ENCODE assay signal across 9 mouse cellular contexts in genomic region chr17:85680116-85680850, GRCm38 (mm10). TPM values are rescaled to one million over a fixed set of nuclear protein-coding genes. Genes with fewer than 3 reads are reported as not detected.
A peak's percentile ranks its signal among the peaks of the same experiment; 100 is the strongest.
DNase-seq lines count a peak whose midpoint lies in the region; ATAC-seq lines count a peak whose summit lies in the region.
"Had no signal": no experiment of that assay in that cellular context is flagged by ENCODE, and none has a peak within 500 bp of the region (broad histone marks: within the 10 kb centered on the region; RNA-seq: fewer than 3 reads in every experiment).

No protein-coding gene starts in this region.

- H3K4me3 ChIP-seq in kidney, embryonic 16.5 days (ENCODE audit: low read length): peak overlapping the region; percentile 33
- H3K4me3 ChIP-seq in embryonic facial prominence, embryonic 15.5 days (replicated peaks): peak overlapping the region; percentile 20
- no peak overlapping the region for H3K4me3 ChIP-seq in intestine, embryonic 14.5 days (ENCODE audit: low read depth, low read length)
- H3K4me3 ChIP-seq in neural tube, embryonic 13.5 days: no peak overlapping the region
- H3K4me3 ChIP-seq: liver, embryonic 15.5 days had no signal

- H3K9ac ChIP-seq in kidney, embryonic 16.5 days (replicated peaks; ENCODE audit: low read length): peak overlapping the region; percentile 41; the same call in 1 of the 2 replicates
- H3K9ac ChIP-seq in embryonic facial prominence, embryonic 15.5 days: no peak overlapping the region
- no peak overlapping the region for H3K9ac ChIP-seq in intestine, embryonic 14.5 days (ENCODE audit: low read length)
- no peak overlapping the region for H3K9ac ChIP-seq in neural tube, embryonic 13.5 days
- H3K9ac ChIP-seq: liver, embryonic 15.5 days had no signal

- H3K9me3 ChIP-seq in kidney, embryonic 16.5 days (ENCODE audit: low read length): no peaks in the 10 kb centered on the region
- no peaks in the 10 kb centered on the region for H3K9me3 ChIP-seq in embryonic facial prominence, embryonic 15.5 days (replicated peaks)
- no peaks in the 10 kb centered on the region for H3K9me3 ChIP-seq in intestine, embryonic 14.5 days (ENCODE audit: control insufficient read depth, low read length)
- no peaks in the 10 kb centered on the region for H3K9me3 ChIP-seq in neural tube, embryonic 13.5 days
- H3K9me3 ChIP-seq: liver, embryonic 15.5 days had no signal

- peaks cover 11% of the 10 kb centered on the region for H3K4me1 ChIP-seq in kidney, embryonic 16.5 days (ENCODE audit: insufficient read depth, low read length)
- peaks cover 17% of the 10 kb centered on the region for H3K4me1 ChIP-seq in embryonic facial prominence, embryonic 15.5 days
- H3K4me1 ChIP-seq in intestine, embryonic 14.5 days (replicated peaks; ENCODE audit: control insufficient read depth, insufficient read depth, low read length): no peaks in the 10 kb centered on the region
- H3K4me1 ChIP-seq in neural tube, embryonic 13.5 days (replicated peaks): peaks cover 6% of the 10 kb centered on the region; the same call in 1 of the 2 replicates
- H3K4me1 ChIP-seq: liver, embryonic 15.5 days had no signal

- peak overlapping the region; percentile 48 for H3K4me2 ChIP-seq in kidney, embryonic 16.5 days (replicated peaks; ENCODE audit: low read depth, low read length)
- peak overlapping the region; percentile 33 for H3K4me2 ChIP-seq in embryonic facial prominence, embryonic 15.5 days (replicated peaks)
- H3K4me2 ChIP-seq in intestine, embryonic 14.5 days (ENCODE audit: low read length): peak overlapping the region; percentile 28; the same call in 1 of the 2 replicates
- peak overlapping the region; percentile 21; the same call in 1 of the 2 replicates for H3K4me2 ChIP-seq in neural tube, embryonic 13.5 days
- H3K4me2 ChIP-seq: liver, embryonic 15.5 days had no signal

- no peaks in the 10 kb centered on the region for H3K36me3 ChIP-seq in kidney, embryonic 16.5 days (ENCODE audit: insufficient read depth, low read length)
- H3K36me3 ChIP-seq in embryonic facial prominence, embryonic 15.5 days: no peaks in the 10 kb centered on the region
- no peaks in the 10 kb centered on the region for H3K36me3 ChIP-seq in intestine, embryonic 14.5 days (ENCODE audit: control insufficient read depth, insufficient read depth, low read length)
- no peaks in the 10 kb centered on the region for H3K36me3 ChIP-seq in neural tube, embryonic 13.5 days
- H3K36me3 ChIP-seq: liver, embryonic 15.5 days had no signal

- DNase-seq in kidney, postnatal 36 days: no peak
- no peak for DNase-seq in intestine, embryonic 14.5 days (ENCODE audit: low spot score)
- no peak for DNase-seq in thymus, postnatal 14 days
- DNase-seq in right cerebral cortex, postnatal 25 days: no peak
- DNase-seq: adrenal gland, postnatal 25 days had no signal

- H3K27ac ChIP-seq in kidney, embryonic 16.5 days (ENCODE audit: low read length): peak overlapping the region; percentile 21; the same call in 1 of the 2 replicates
- H3K27ac ChIP-seq in embryonic facial prominence, embryonic 15.5 days (replicated peaks): no peak overlapping the region; the same call in 1 of the 2 replicates
- H3K27ac ChIP-seq in intestine, embryonic 14.5 days (ENCODE audit: low read depth): no peak overlapping the region
- no peak overlapping the region for H3K27ac ChIP-seq in neural tube, embryonic 13.5 days (replicated peaks)
- H3K27ac ChIP-seq: liver, embryonic 15.5 days had no signal

- peaks cover 62% of the 10 kb centered on the region for H3K27me3 ChIP-seq in kidney, embryonic 16.5 days (ENCODE audit: insufficient read depth, low read length)
- H3K27me3 ChIP-seq in embryonic facial prominence, embryonic 15.5 days: peaks cover 53% of the 10 kb centered on the region
- H3K27me3 ChIP-seq in intestine, embryonic 14.5 days (replicated peaks; ENCODE audit: control insufficient read depth, insufficient read depth, low read length): peaks cover 91% of the 10 kb centered on the region
- H3K27me3 ChIP-seq in neural tube, embryonic 13.5 days: peaks cover 98% of the 10 kb centered on the region

- no peak for ATAC-seq in kidney, embryonic 16.5 days (ENCODE audit: low FRiP score, low TSS enrichment)
- no peak for ATAC-seq in embryonic facial prominence, embryonic 15.5 days (ENCODE audit: insufficient number of reproducible peaks, low FRiP score, low TSS enrichment, low read depth)
- ATAC-seq in intestine, embryonic 14.5 days (replicated peaks; ENCODE audit: low FRiP score, low TSS enrichment, low read depth): no peak
- ATAC-seq in neural tube, embryonic 13.5 days (ENCODE audit: low read depth): no peak

- WGBS in kidney, embryonic 16.5 days: 5% methylated on average over 21 of the region's 21 CpGs
- 15% methylated on average over 21 of the region's 21 CpGs for whole genome bisulfite sequencing in embryonic facial prominence, embryonic 15.5 days
- WGBS in intestine, embryonic 14.5 days: 3% methylated on average over 21 of the region's 21 CpGs
- WGBS in neural tube, embryonic 13.5 days: 2% methylated on average over 21 of the region's 21 CpGs

RNA-seq across cellular contexts. Expression of gene Six2, which starts 7.8 kb away (rescaled TPM):
- 13.3 and 15.9 TPM in 2 replicates for polyA plus RNA-seq in kidney, embryonic 16.5 days (2015; fragmentation: Nextera tagmentation; extraction: Ambion mirVana)
- polyA plus RNA-seq in embryonic facial prominence, embryonic 15.5 days (2015; fragmentation: Nextera tagmentation; extraction: Ambion mirVana): 8.2 and 10.7 TPM in 2 replicates
- 0.22 and 0.30 TPM in 2 replicates for polyA plus RNA-seq in intestine, embryonic 14.5 days (2014; fragmentation: Nextera tagmentation; extraction: Ambion mirVana)
- polyA plus RNA-seq in neural tube, embryonic 13.5 days (2015; fragmentation: Nextera tagmentation; extraction: Ambion mirVana): 0.45 TPM in 1 of 2 replicates, not detected in the other
- polyA plus RNA-seq: liver, embryonic 15.5 days had no signal

Comparison
In these comparisons a context has a peak if more than half of its experiments do, and no peak if none do; other contexts are left out.
1. H3K4me3 ChIP-seq: peak in kidney, embryonic 16.5 days (single experiment) and embryonic facial prominence, embryonic 15.5 days (single experiment); none in intestine, embryonic 14.5 days (single experiment) and neural tube, embryonic 13.5 days (single experiment).
2. Peak in every context shown above with its lines, with median percentiles within 50 percentile points of each other: H3K4me2 ChIP-seq.